Mouse (Mus musculus) olfactory bulb, adult 2 months (tissue): ENCODE measurements at regions not wholly inside any gene's neighbourhood (a gene's known extent, or its start where the extent isn't known, plus 50 kb on each side); places are given as distances from the start of the nearest gene placed in this dataset.

Experiments used
- CTCF ChIP-seq: fragments of 200-500 bp; IDR thresholded peaks from 2 replicates; pipeline ENCODE4 v1.5.1; 2012; ENCODE audit warnings: low read depth, mild to moderate bottlenecking, low read length, moderate library complexity; ENCODE audit not compliant: insufficient read depth
- POLR2A ChIP-seq: fragments of 200-500 bp; IDR thresholded peaks from 2 replicates; pipeline ENCODE4 v1.6.1; 2012; ENCODE audit warnings: mild to moderate bottlenecking, low read depth, low read length, moderate library complexity; ENCODE audit not compliant: insufficient read depth

- TF ChIP-seq POLR2A (no peak), CTCF (no peak)
Observed at GRCm38 (mm10) chr12:16436255-16436654, 174.5 kb downstream of the Lpin1 start.
